Mouse (Mus musculus) midbrain, embryonic 10.5 days (tissue): ENCODE measurements at regions not wholly inside any gene's neighbourhood (a gene's known extent, or its start where the extent isn't known, plus 50 kb on each side); places are given as distances from the start of the nearest gene placed in this dataset.

Experiments
- DNase-seq: peaks from one replicate; pipeline ENCODE4 v3.0.0-alpha.2; 2017; ENCODE audit warnings: low spot score
- H3K27ac ChIP-seq: fragments of 300-500 bp; sonication (generic); replicated peaks from 2 replicates; pipeline ENCODE4 v1.5.1; 2016; ENCODE audit warnings: mild to moderate bottlenecking
- H3K27me3 ChIP-seq: fragments of 300-500 bp; sonication (generic); 2 replicates; pipeline ENCODE4 v1.6.1; 2016; ENCODE audit warnings: low read depth, mild to moderate bottlenecking; ENCODE audit not compliant: poor library complexity, severe bottlenecking
- H3K36me3 ChIP-seq: fragments of 300-500 bp; sonication (generic); 2 replicates; pipeline ENCODE4 v1.6.1; 2016; ENCODE audit warnings: mild to moderate bottlenecking, moderate library complexity
- H3K4me1 ChIP-seq: fragments of 300-500 bp; sonication (generic); 2 replicates; pipeline ENCODE4 v1.6.1; 2016
- H3K4me3 ChIP-seq: fragments of 300-500 bp; sonication (generic); 2 replicates; pipeline ENCODE4 v1.5.1; 2016; ENCODE audit warnings: mild to moderate bottlenecking, moderate library complexity
- H3K9me3 ChIP-seq: fragments of 300-500 bp; sonication (generic); replicated peaks from 2 replicates; pipeline ENCODE4 v1.6.1; 2016; ENCODE audit warnings: mild to moderate bottlenecking
- WGBS: fragments of 180-500 bp; shearing (Covaris S2); methylation state at CpG from one replicate; pipeline ENCODE4 v1.1.7; 2016; 5-methylcytosine and 5-hydroxymethylcytosine counted together

- H3K9me3 ChIP-seq, result no peaks in the 10 kb centered on the region
- no peaks in the 10 kb centered on the region for H3K36me3 ChIP-seq
- 16% methylated on average over 15 of the region's 15 CpGs for WGBS
- peak overlapping the region; percentile 57 for H3K27ac ChIP-seq
- peaks cover 10% of the 10 kb centered on the region for H3K27me3 ChIP-seq
- H3K4me3 ChIP-seq, result peak overlapping the region; percentile 23; the same call in 1 of the 2 replicates
- H3K4me1 ChIP-seq, result peaks cover 22% of the 10 kb centered on the region
- DNase-seq, result peak; percentile 53
Measured at GRCm38 (mm10) chr2:92544364-92545151, 54.9 kb upstream of the Chst1 start.

GRCm38 (mm10) chr2:92540841-92541240, 58.7 kb upstream of the Chst1 start:
- 54% methylated on average over 5 of the region's 5 CpGs for WGBS
- no peaks in the 10 kb centered on the region for H3K36me3 ChIP-seq
- 0 out of 2 replicates have a peak, but pooled peaks cover 5% of the 10 kb centered on the region for H3K9me3 ChIP-seq
- H3K4me3 ChIP-seq, result no peak overlapping the region
- no peak for DNase-seq
- no peak overlapping the region for H3K27ac ChIP-seq
- H3K27me3 ChIP-seq, result peaks cover 10% of the 10 kb centered on the region
- peaks cover 22% of the 10 kb centered on the region for H3K4me1 ChIP-seq

GRCm38 (mm10) chr2:92531996-92532395, 67.5 kb upstream of the Chst1 start:
- H3K4me1 ChIP-seq, result peaks cover 26% of the 10 kb centered on the region
- no peaks in the 10 kb centered on the region for H3K9me3 ChIP-seq
- 88% methylated on average over 5 of the region's 5 CpGs for WGBS
- H3K36me3 ChIP-seq, result no peaks in the 10 kb centered on the region
- peak overlapping the region; percentile 14; the same call in 1 of the 2 replicates for H3K27ac ChIP-seq
- no peak overlapping the region for H3K4me3 ChIP-seq
- no peaks in the 10 kb centered on the region for H3K27me3 ChIP-seq
- peak; percentile 4 for DNase-seq

DNA sequence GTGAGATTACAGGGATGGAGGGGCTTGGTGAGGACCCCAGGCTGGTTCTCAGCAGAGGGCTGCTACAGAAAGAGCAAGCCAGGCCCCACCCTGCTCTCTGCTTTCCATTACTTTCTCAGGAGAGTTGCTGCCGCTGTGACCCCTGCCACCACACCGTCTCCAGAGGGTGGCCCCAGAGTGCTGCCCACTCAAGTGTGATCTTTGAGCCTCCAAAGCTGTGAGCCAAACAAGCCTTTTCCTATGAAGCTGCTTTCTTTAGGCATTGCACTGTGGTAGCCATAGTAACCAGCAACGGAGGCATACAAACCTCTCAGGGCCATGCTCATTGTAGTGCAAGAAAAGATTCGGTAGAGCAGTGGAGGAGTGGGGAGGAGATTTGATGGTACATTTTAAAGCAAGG, 68.8 kb upstream of the Chst1 start:
- no peaks in the 10 kb centered on the region for H3K27me3 ChIP-seq
- no peaks in the 10 kb centered on the region for H3K36me3 ChIP-seq
- no peak overlapping the region for H3K27ac ChIP-seq
- H3K9me3 ChIP-seq, result no peaks in the 10 kb centered on the region
- peaks cover 40% of the 10 kb centered on the region for H3K4me1 ChIP-seq
- H3K4me3 ChIP-seq, result no peak overlapping the region
- DNase-seq, result peak; percentile 56
- 18% methylated on average over 4 of the region's 4 CpGs for WGBS

- Histone ChIP-seq H3K27me3 (no peaks in the 10 kb centered on the region), H3K4me3 (peak overlapping the region; percentile 58), H3K4me1 (peaks cover 41% of the 10 kb centered on the region), H3K27ac (peak overlapping the region; percentile 85), H3K9me3 (no peaks in the 10 kb centered on the region), H3K36me3 (no peaks in the 10 kb centered on the region)
- 55% methylated on average over 14 of the region's 14 CpGs for WGBS
- DNase-seq, result peak; percentile 16
Measured at GRCm38 (mm10) chr2:92529670-92530322, 69.5 kb upstream of the Slc35c1 start.

GRCm38 (mm10) chr2:92529071-92529641, 68.8 kb upstream of the Slc35c1 start:
- Histone ChIP-seq H3K27ac (peak overlapping the region; percentile 85), H3K4me3 (peak overlapping the region; percentile 58), H3K4me1 (peaks cover 41% of the 10 kb centered on the region), H3K27me3 (no peaks in the 10 kb centered on the region), H3K36me3 (no peaks in the 10 kb centered on the region), H3K9me3 (no peaks in the 10 kb centered on the region)
- DNase-seq, result peak; percentile 86
- 7% methylated on average over 24 of the region's 24 CpGs for WGBS

- WGBS, result 92% methylated on average over 6 of the region's 6 CpGs
- peak; percentile 10 for DNase-seq
- H3K4me1 ChIP-seq, result peaks cover 41% of the 10 kb centered on the region
- H3K27me3 ChIP-seq, result no peaks in the 10 kb centered on the region
- H3K36me3 ChIP-seq, result no peaks in the 10 kb centered on the region
- peak overlapping the region; percentile 58; the same call in 1 of the 2 replicates for H3K4me3 ChIP-seq
- peak overlapping the region; percentile 85; the same call in 1 of the 2 replicates for H3K27ac ChIP-seq
- no peaks in the 10 kb centered on the region for H3K9me3 ChIP-seq
Measured at GRCm38 (mm10) chr2:92528119-92528830, 67.9 kb upstream of the Slc35c1 start.

GRCm38 (mm10) chr2:92526676-92527395, 66.5 kb upstream of the Slc35c1 start:
- Histone ChIP-seq H3K9me3 (no peaks in the 10 kb centered on the region), H3K36me3 (no peaks in the 10 kb centered on the region), H3K27me3 (no peaks in the 10 kb centered on the region), H3K4me3 (no peak overlapping the region), H3K27ac (0 out of 2 replicates have a peak overlapping the region, but pooled peaks have one; percentile 4), H3K4me1 (peaks cover 46% of the 10 kb centered on the region)
- DNase-seq, result no peak
- WGBS, result 70% methylated on average over 5 of the region's 5 CpGs

DNA sequence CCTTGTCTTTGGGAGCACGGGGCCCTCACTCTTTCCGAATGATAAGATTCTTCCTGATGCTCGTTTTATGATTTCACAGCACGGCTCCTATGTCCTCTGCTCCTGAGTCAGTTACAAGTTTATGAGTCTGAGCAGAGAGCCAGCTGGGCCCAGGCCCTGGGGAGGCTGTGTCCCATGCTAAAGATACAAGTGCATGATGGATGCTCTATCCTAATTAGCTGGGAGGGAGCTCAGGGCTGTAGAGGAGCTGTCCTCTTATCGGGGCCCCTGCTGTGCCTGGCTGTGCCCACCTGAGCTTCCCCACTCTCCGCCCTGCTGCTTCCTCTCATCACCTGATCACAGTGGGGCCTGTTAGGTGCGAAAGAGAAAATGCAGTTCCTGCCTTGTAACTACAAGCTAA, 65.3 kb upstream of the Slc35c1 start:
- no peak overlapping the region for H3K4me3 ChIP-seq
- WGBS, result 81% methylated on average over 7 of the region's 7 CpGs
- no peak for DNase-seq
- no peaks in the 10 kb centered on the region for H3K9me3 ChIP-seq
- no peaks in the 10 kb centered on the region for H3K27me3 ChIP-seq
- no peaks in the 10 kb centered on the region for H3K36me3 ChIP-seq
- H3K4me1 ChIP-seq, result peaks cover 40% of the 10 kb centered on the region
- H3K27ac ChIP-seq, result peak overlapping the region; percentile 58; the same call in 1 of the 2 replicates

GRCm38 (mm10) chr2:92525062-92525623, 64.8 kb upstream of the Slc35c1 start:
- Histone ChIP-seq H3K27ac (no peak overlapping the region), H3K4me3 (no peak overlapping the region), H3K9me3 (no peaks in the 10 kb centered on the region), H3K36me3 (no peaks in the 10 kb centered on the region), H3K4me1 (peaks cover 37% of the 10 kb centered on the region), H3K27me3 (no peaks in the 10 kb centered on the region)
- no peak for DNase-seq
- WGBS, result 88% methylated on average over 10 of the region's 10 CpGs

- DNase-seq, result peak; percentile 9
- Histone ChIP-seq H3K27me3 (no peaks in the 10 kb centered on the region), H3K4me3 (no peak overlapping the region), H3K9me3 (no peaks in the 10 kb centered on the region), H3K27ac (no peak overlapping the region), H3K4me1 (peaks cover 30% of the 10 kb centered on the region), H3K36me3 (no peaks in the 10 kb centered on the region)
- WGBS, result 87% methylated on average over 9 of the region's 9 CpGs
Measured at GRCm38 (mm10) chr2:92524346-92524905, 64.1 kb upstream of the Slc35c1 start.
